Mouse (Mus musculus) CH12.LX (cell line): ENCODE measurements around the gene Dhrs4.

Experiments
- CHD1 ChIP-seq: IDR thresholded peaks from 2 replicates; pipeline ENCODE4 v1.6.1; 2012; ENCODE audit warnings: low read depth, low read length, improper control_type of control experiment, inconsistent platforms
- CTCF ChIP-seq, 2 experiments: IDR thresholded peaks in 1 of 2; conservative IDR thresholded peaks in 1 of 2; 2 replicates each; pipeline ENCODE4 v1.5.1; 2011 to 2012; ENCODE audit warnings: low read depth in 2 of 2, low read length in 2 of 2, improper control_type of control experiment in 1 of 2, inconsistent platforms in 1 of 2, mild to moderate bottlenecking in 1 of 2, moderate library complexity in 1 of 2
- EP300 ChIP-seq: IDR thresholded peaks from 2 replicates; pipeline ENCODE4 v1.6.1; 2011; ENCODE audit warnings: low read length, improper control_type of control experiment
- GABPA ChIP-seq: IDR thresholded peaks from 2 replicates; pipeline ENCODE4 v1.6.1; 2012; ENCODE audit warnings: low read depth, low read length, improper control_type of control experiment, inconsistent platforms; ENCODE audit not compliant: insufficient replicate concordance
- HCFC1 ChIP-seq: IDR thresholded peaks from 2 replicates; pipeline ENCODE4 v1.6.1; 2012; ENCODE audit warnings: low read depth, mild to moderate bottlenecking, inconsistent platforms, low read length, improper control_type of control experiment
- JUN ChIP-seq: IDR thresholded peaks from 2 replicates; pipeline ENCODE4 v1.6.1; 2011; ENCODE audit warnings: low read depth, mild to moderate bottlenecking, low read length, improper control_type of control experiment, moderate library complexity; ENCODE audit not compliant: insufficient read depth
- KAT2A ChIP-seq: IDR thresholded peaks from 2 replicates; pipeline ENCODE4 v1.6.1; 2012; ENCODE audit warnings: low read length, improper control_type of control experiment, inconsistent platforms; ENCODE audit not compliant: insufficient replicate concordance
- MAX ChIP-seq: IDR thresholded peaks from 2 replicates; pipeline ENCODE4 v1.6.1; 2011; ENCODE audit warnings: low read length, improper control_type of control experiment
- MEF2A ChIP-seq: IDR thresholded peaks from 2 replicates; pipeline ENCODE4 v1.6.1; 2014; ENCODE audit warnings: low read depth, mild to moderate bottlenecking, inconsistent platforms, low read length, improper control_type of control experiment, borderline replicate concordance
- MXI1 ChIP-seq: IDR thresholded peaks from 2 replicates; pipeline ENCODE4 v1.6.1; 2011; ENCODE audit warnings: mild to moderate bottlenecking, low read depth, low read length, improper control_type of control experiment
- POLR2A ChIP-seq: IDR thresholded peaks from 2 replicates; pipeline ENCODE4 v1.6.1; 2011; ENCODE audit warnings: low read depth, mild to moderate bottlenecking, improper control_type of control experiment, low read length
- USF2 ChIP-seq: conservative IDR thresholded peaks from 2 replicates; pipeline ENCODE4 v1.6.1; 2011; ENCODE audit warnings: low read depth, low read length, improper control_type of control experiment
- ZNF384 ChIP-seq: IDR thresholded peaks from 2 replicates; pipeline ENCODE4 v1.6.1; 2012; ENCODE audit warnings: low read depth, low read length, improper control_type of control experiment, inconsistent platforms

DNA sequence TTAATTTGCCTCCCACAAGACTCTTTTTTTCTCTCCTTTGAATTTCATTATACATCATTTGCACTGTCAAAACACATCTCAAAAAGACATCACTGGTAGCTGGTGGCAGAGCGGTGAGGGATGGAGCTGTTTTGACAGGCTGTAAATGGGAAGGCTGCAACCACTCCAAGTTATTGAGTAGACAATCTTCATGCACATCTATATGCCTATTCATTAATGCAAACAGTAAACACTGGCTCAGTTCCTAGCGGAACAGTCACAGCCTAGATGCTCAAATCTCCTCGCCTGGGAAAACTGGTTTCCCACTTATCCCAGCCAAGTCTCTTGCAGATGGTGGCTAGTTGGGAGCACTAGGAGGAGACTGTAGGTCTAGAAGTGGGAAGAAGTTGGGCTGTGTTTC, 19.8 kb upstream of the Dhrs4 start:
- TF ChIP-seq CTCF (conservative IDR thresholded peaks at IDR 0.05 in 1 of 2, IDR thresholded peaks at IDR 0.05 in 1 of 2; ENCODE audit: low read depth in 2 of 2, low read length in 2 of 2) = no peak
- TF ChIP-seq CHD1 = no peak
- no peak for TF ChIP-seq JUN
- TF ChIP-seq MAX = no peak
- TF ChIP-seq POLR2A = no peak
- TF ChIP-seq ZNF384 = no peak
- TF ChIP-seq MXI1 = no peak
- TF ChIP-seq MEF2A = no peak
- TF ChIP-seq EP300 = no peak
- TF ChIP-seq GABPA = no peak
- TF ChIP-seq USF2 = no peak
- no peak for TF ChIP-seq KAT2A
- TF ChIP-seq HCFC1 = no peak
